Mouse (Mus musculus): ENCODE data around the gene Tmem132c.

Tmem132c gene

GRCm38 (mm10) chr5:127405391-127406000, 163.9 kb downstream of the Tmem132c start:
- in situ Hi-C loops (cut with MboI, MseI), result no loop called here

GRCm38 (mm10) chr5:127406014-127406655, 164.5 kb downstream of the Tmem132c start:
- in situ Hi-C loops (cut with MboI, MseI), result no loop called here

GRCm38 (mm10) chr5:127416536-127416935, 174.9 kb downstream of the Tmem132c start:
- in situ Hi-C loops (cut with MboI, MseI), result no loop called here

- in situ Hi-C loops (cut with MboI, MseI), result no loop called here
Observed at GRCm38 (mm10) chr5:127423936-127424335, 182.3 kb downstream of the Tmem132c start.

GRCm38 (mm10) chr5:127429124-127429523, 187.5 kb downstream of the Tmem132c start:
- in situ Hi-C loops (cut with MboI, MseI), result no loop called here

- in situ Hi-C loops (cut with MboI, MseI), result no loop called here
Observed at GRCm38 (mm10) chr5:127431561-127431960, 190.0 kb downstream of the Tmem132c start.

- in situ Hi-C loops (cut with MboI, MseI), result no loop called here
Observed at GRCm38 (mm10) chr5:127436836-127437235, 195.2 kb downstream of the Tmem132c start.

- in situ Hi-C loops (cut with MboI, MseI), result no loop called here
Observed at GRCm38 (mm10) chr5:127438639-127439038, 197.0 kb downstream of the Tmem132c start.

- in situ Hi-C loops (cut with MboI, MseI), result no loop called here
Observed at GRCm38 (mm10) chr5:127441963-127442362, 200.4 kb downstream of the Tmem132c start.

GRCm38 (mm10) chr5:127453580-127453979, 212.0 kb downstream of the Tmem132c start:
- in situ Hi-C loops (cut with MboI, MseI), result no loop called here

GRCm38 (mm10) chr5:127454068-127454467, 212.5 kb downstream of the Tmem132c start:
- in situ Hi-C loops (cut with MboI, MseI), result no loop called here

- in situ Hi-C loops (cut with MboI, MseI), result no loop called here
Observed at GRCm38 (mm10) chr5:127456076-127456475, 214.5 kb downstream of the Tmem132c start.

GRCm38 (mm10) chr5:127468151-127468550, 226.5 kb downstream of the Tmem132c start:
- in situ Hi-C loops (cut with MboI, MseI), result no loop called here

- in situ Hi-C loops (cut with MboI, MseI), result no loop called here
Observed at GRCm38 (mm10) chr5:127470351-127470750, 228.7 kb downstream of the Tmem132c start.

- in situ Hi-C loops (cut with MboI, MseI), result no loop called here
Observed at GRCm38 (mm10) chr5:127471902-127472301, 230.3 kb downstream of the Tmem132c start.

GRCm38 (mm10) chr5:127473706-127474105, 232.1 kb downstream of the Tmem132c start:
- in situ Hi-C loops (cut with MboI, MseI), result no loop called here

GRCm38 (mm10) chr5:127474856-127475255, 233.2 kb downstream of the Tmem132c start:
- in situ Hi-C loops (cut with MboI, MseI), result no loop called here

GRCm38 (mm10) chr5:127477790-127478189, 236.2 kb downstream of the Tmem132c start:
- in situ Hi-C loops (cut with MboI, MseI), result no loop called here

GRCm38 (mm10) chr5:127478322-127478721, 236.7 kb downstream of the Tmem132c start:
- in situ Hi-C loops (cut with MboI, MseI), result no loop called here

- in situ Hi-C loops (cut with MboI, MseI), result no loop called here
Observed at GRCm38 (mm10) chr5:127480931-127481330, 239.3 kb downstream of the Tmem132c start.

GRCm38 (mm10) chr5:127481416-127481815, 239.8 kb downstream of the Tmem132c start:
- in situ Hi-C loops (cut with MboI, MseI), result no loop called here

GRCm38 (mm10) chr5:127482342-127482741, 240.7 kb downstream of the Tmem132c start:
- in situ Hi-C loops (cut with MboI, MseI), result no loop called here

- in situ Hi-C loops (cut with MboI, MseI), result no loop called here
Observed at GRCm38 (mm10) chr5:127483955-127484659, 242.5 kb downstream of the Tmem132c start.
